Mouse (Mus musculus): Measurements from ENCODE around the gene Pip. TPM values are rescaled to one million over a fixed set of nuclear protein-coding genes. Genes with fewer than 3 reads are reported as not detected.

The Pip gene
- not detected in 2 replicates for polyA plus RNA-seq (2015; fragmentation: Nextera tagmentation; extraction: Ambion mirVana)

DNA sequence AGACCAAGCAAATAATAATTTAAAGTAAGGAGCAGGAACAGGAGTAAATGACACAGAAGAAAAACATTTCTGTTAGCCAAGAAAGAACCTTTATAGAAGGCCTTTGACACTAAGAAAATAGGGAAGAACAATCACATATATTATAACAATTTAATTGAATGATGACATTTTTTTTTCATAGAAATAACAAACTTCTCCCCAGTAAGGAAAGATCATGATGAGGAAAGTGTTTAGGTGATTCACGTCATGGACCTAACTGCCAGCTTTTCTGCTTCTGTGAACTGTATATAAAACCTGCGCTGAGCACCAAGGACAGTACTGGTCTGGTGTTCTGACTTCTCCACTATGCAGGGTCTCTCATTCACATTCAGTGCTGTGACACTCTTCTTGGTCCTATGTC lies at the start of gene Pip:
Gene Pip, plus strand, starts transcription at position 301 of the 400 bp plus-strand sequence.
- no peak within 1 kb of the TSS for H3K27ac ChIP-seq (replicated peaks)
- no peaks in the 10 kb centered on the region for H3K4me1 ChIP-seq (replicated peaks; ENCODE audit: control insufficient read depth, insufficient read depth)
- no peaks in the 10 kb centered on the region for H3K36me3 ChIP-seq (ENCODE audit: control insufficient read depth, insufficient read depth, low read length)
- WGBS, result 70% methylated on average over 2 of the region's 2 CpGs
- TF ChIP-seq CTCF (IDR thresholded peaks at IDR 0.05; ENCODE audit: low read depth) (no peak), EP300 (optimal IDR thresholded peaks at IDR 0.05) (no peak)
- H3K4me2 ChIP-seq (replicated peaks; ENCODE audit: low read depth), result no peak within 1 kb of the TSS
- no peaks in the 10 kb centered on the region for H3K9me3 ChIP-seq (ENCODE audit: control insufficient read depth, low read length)
- no peak within 1 kb of the TSS for H3K9ac ChIP-seq (ENCODE audit: low read length)
- DNase-seq (ENCODE audit: low spot score) (no peak), ATAC-seq (ENCODE audit: low FRiP score, low TSS enrichment) (no peak)
- H3K4me3 ChIP-seq (ENCODE audit: low read depth, low read length), result no peak within 1 kb of the TSS
- no peaks in the 10 kb centered on the region for H3K27me3 ChIP-seq (ENCODE audit: control insufficient read depth, insufficient read depth, low read length)

- ATAC-seq (ENCODE audit: low FRiP score, low TSS enrichment), result no peak
- H3K9me3 ChIP-seq (ENCODE audit: control insufficient read depth, low read length), result no peaks in the 10 kb centered on the region
- H3K9ac ChIP-seq (ENCODE audit: low read length), result no peak overlapping the region
- no peak overlapping the region for H3K4me3 ChIP-seq (ENCODE audit: low read depth, low read length)
- H3K36me3 ChIP-seq (ENCODE audit: control insufficient read depth, insufficient read depth, low read length), result no peaks in the 10 kb centered on the region
- TF ChIP-seq CTCF (IDR thresholded peaks at IDR 0.05; ENCODE audit: low read depth), result no peak
- no peak for TF ChIP-seq EP300 (optimal IDR thresholded peaks at IDR 0.05)
- DNase-seq (ENCODE audit: low spot score), result no peak
- no peak overlapping the region for H3K27ac ChIP-seq (replicated peaks)
- no peaks in the 10 kb centered on the region for H3K27me3 ChIP-seq (ENCODE audit: control insufficient read depth, insufficient read depth, low read length)
- H3K4me1 ChIP-seq (replicated peaks; ENCODE audit: control insufficient read depth, insufficient read depth), result no peaks in the 10 kb centered on the region
- H3K4me2 ChIP-seq (replicated peaks; ENCODE audit: low read depth), result no peak overlapping the region
These were observed 23.2 kb upstream of the Pip start for GRCm38 (mm10) chr6:41824086-41824485.

DNA sequence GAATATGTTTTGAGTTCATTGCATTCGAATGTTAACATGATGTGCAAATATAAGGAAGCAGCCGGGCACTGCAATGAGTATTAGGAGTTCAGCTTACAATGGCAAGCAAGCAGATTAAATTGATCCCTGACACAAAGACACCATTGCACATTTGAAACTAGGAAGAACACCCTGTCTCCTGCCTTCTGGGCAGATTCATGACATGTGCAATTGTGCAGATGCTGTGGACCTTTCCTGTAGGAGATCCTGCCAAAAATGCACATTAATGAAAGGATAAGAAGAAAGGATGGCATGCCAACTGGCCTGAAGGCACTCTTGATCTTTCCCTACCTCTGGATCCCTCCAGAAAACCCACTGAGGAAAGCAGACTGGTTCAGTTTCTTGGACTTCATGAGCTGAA lies 17.8 kb upstream of the Pip start:
- H3K9ac ChIP-seq (ENCODE audit: low read length), result no peak overlapping the region
- H3K27me3 ChIP-seq (ENCODE audit: control insufficient read depth, insufficient read depth, low read length), result no peaks in the 10 kb centered on the region
- H3K9me3 ChIP-seq (ENCODE audit: control insufficient read depth, low read length), result no peaks in the 10 kb centered on the region
- no peak overlapping the region for H3K27ac ChIP-seq (replicated peaks)
- H3K4me1 ChIP-seq (replicated peaks; ENCODE audit: control insufficient read depth, insufficient read depth), result no peaks in the 10 kb centered on the region
- no peak overlapping the region for H3K4me3 ChIP-seq (ENCODE audit: low read depth, low read length)
- DNase-seq (ENCODE audit: low spot score) (no peak), ATAC-seq (ENCODE audit: low FRiP score, low TSS enrichment) (no peak)
- WGBS, result 66% methylated on average over 2 of the region's 2 CpGs
- TF ChIP-seq EP300 (optimal IDR thresholded peaks at IDR 0.05) (no peak), CTCF (IDR thresholded peaks at IDR 0.05; ENCODE audit: low read depth) (no peak)
- H3K4me2 ChIP-seq (replicated peaks; ENCODE audit: low read depth), result no peak overlapping the region
- no peaks in the 10 kb centered on the region for H3K36me3 ChIP-seq (ENCODE audit: control insufficient read depth, insufficient read depth, low read length)

- no peak for DNase-seq (ENCODE audit: low spot score)
- ATAC-seq (ENCODE audit: low FRiP score, low TSS enrichment), result no peak
- no peak within 1 kb of the TSS for H3K27ac ChIP-seq (replicated peaks)
- H3K9me3 ChIP-seq (ENCODE audit: control insufficient read depth, low read length), result no peaks in the 10 kb centered on the region
- H3K27me3 ChIP-seq (ENCODE audit: control insufficient read depth, insufficient read depth, low read length), result no peaks in the 10 kb centered on the region
- H3K36me3 ChIP-seq (ENCODE audit: control insufficient read depth, insufficient read depth, low read length), result no peaks in the 10 kb centered on the region
- 73% methylated on average over 3 of the region's 3 CpGs for WGBS
- H3K4me2 ChIP-seq (replicated peaks; ENCODE audit: low read depth), result no peak within 1 kb of the TSS
- no peaks in the 10 kb centered on the region for H3K4me1 ChIP-seq (replicated peaks; ENCODE audit: control insufficient read depth, insufficient read depth)
- no peak for TF ChIP-seq CTCF (IDR thresholded peaks at IDR 0.05; ENCODE audit: low read depth)
- TF ChIP-seq EP300 (optimal IDR thresholded peaks at IDR 0.05), result no peak
- H3K9ac ChIP-seq (ENCODE audit: low read length), result no peak within 1 kb of the TSS
- no peak within 1 kb of the TSS for H3K4me3 ChIP-seq (ENCODE audit: low read depth, low read length)
These were observed 5.4 kb downstream of the Pip start, which contains the start of gene Sval2 for GRCm38 (mm10) chr6:41852689-41853088. Gene Sval2 (plus strand): TSS chr6:41852989.

GRCm38 (mm10) chr6:41864038-41864437 lies 16.7 kb downstream of the Pip start:
- Histone ChIP-seq H3K4me2 (replicated peaks; ENCODE audit: low read depth) (no peak overlapping the region), H3K27ac (replicated peaks) (no peak overlapping the region), H3K36me3 (ENCODE audit: control insufficient read depth, insufficient read depth, low read length) (no peaks in the 10 kb centered on the region), H3K27me3 (ENCODE audit: control insufficient read depth, insufficient read depth, low read length) (no peaks in the 10 kb centered on the region), H3K9me3 (ENCODE audit: control insufficient read depth, low read length) (no peaks in the 10 kb centered on the region), H3K4me1 (replicated peaks; ENCODE audit: control insufficient read depth, insufficient read depth) (no peaks in the 10 kb centered on the region), H3K4me3 (ENCODE audit: low read depth, low read length) (no peak overlapping the region), H3K9ac (ENCODE audit: low read length) (no peak overlapping the region)
- no peak for TF ChIP-seq CTCF (IDR thresholded peaks at IDR 0.05; ENCODE audit: low read depth)
- 62% methylated on average over 2 of the region's 2 CpGs for WGBS
- DNase-seq (ENCODE audit: low spot score) (no peak), ATAC-seq (ENCODE audit: low FRiP score, low TSS enrichment) (no peak)

Other genes with a start within 250 kb of the Pip start
- 23.5 and 24.3 TPM in 2 replicates for gene Ephb6, start 242.1 kb upstream of the Pip start, polyA plus RNA-seq (2015; fragmentation: Nextera tagmentation; extraction: Ambion mirVana)
- 7.1 and 8.4 TPM in 2 replicates for gene Trpv6, start 211.1 kb upstream of the Pip start, polyA plus RNA-seq (2015; fragmentation: Nextera tagmentation; extraction: Ambion mirVana)
- gene Trpv5, start 166.8 kb upstream of the Pip start, polyA plus RNA-seq (2015; fragmentation: Nextera tagmentation; extraction: Ambion mirVana), result not detected in 2 replicates
- not detected in 2 replicates for gene Llcfc1, start 163.1 kb upstream of the Pip start, polyA plus RNA-seq (2015; fragmentation: Nextera tagmentation; extraction: Ambion mirVana)
- gene Kel, start 143.2 kb upstream of the Pip start, polyA plus RNA-seq (2015; fragmentation: Nextera tagmentation; extraction: Ambion mirVana), result 0.29 and 0.45 TPM in 2 replicates
- not detected in 2 replicates for gene Olfr459, start 72.4 kb upstream of the Pip start, polyA plus RNA-seq (2015; fragmentation: Nextera tagmentation; extraction: Ambion mirVana)
- not detected in 2 replicates for gene Sval2, start 5.5 kb downstream of the Pip start, polyA plus RNA-seq (2015; fragmentation: Nextera tagmentation; extraction: Ambion mirVana)
- gene Sval1, start 104.1 kb downstream of the Pip start, polyA plus RNA-seq (2015; fragmentation: Nextera tagmentation; extraction: Ambion mirVana), result not detected in 2 replicates
- gene Sval3, start 120.6 kb downstream of the Pip start, polyA plus RNA-seq (2015; fragmentation: Nextera tagmentation; extraction: Ambion mirVana), result not detected in 2 replicates
- not detected in 2 replicates for gene Sva, start 190.9 kb downstream of the Pip start, polyA plus RNA-seq (2015; fragmentation: Nextera tagmentation; extraction: Ambion mirVana)